Mouse (Mus musculus): Measurements from ENCODE around the gene Gpr173. TPM values are rescaled to one million over a fixed set of nuclear protein-coding genes. Genes with fewer than 3 reads are reported as not detected.
A peak's percentile ranks its signal among the peaks of the same experiment; 100 is the strongest.
"Not testable (repeated sequence)": the region's sequence is repeated elsewhere in the genome, so short reads cannot be mapped to it uniquely, and the experiment has no call there.

The Gpr173 gene
- polyA plus RNA-seq (2012; rRNA removed): 2.1 and 2.6 TPM in 2 replicates

GRCm38 (mm10) chrX:152368397-152369273 is at the start of gene Gpr173:
Gpr173 (minus strand) TSS chrX:152368704.
- no peak for DNase-seq (ENCODE audit: low read depth)

- DNase-seq (ENCODE audit: low read depth): no peak
These were observed 34.7 kb upstream of the Gpr173 start for GRCm38 (mm10) chrX:152403251-152403650.

- no peak for DNase-seq (ENCODE audit: low read depth)
These were observed 31.6 kb upstream of the Gpr173 start for GRCm38 (mm10) chrX:152400096-152400495.

- DNase-seq (ENCODE audit: low read depth): no peak
These were observed 479 bp downstream of the Gpr173 start for GRCm38 (mm10) chrX:152368054-152368396.

- no peak for DNase-seq (ENCODE audit: low read depth)
These were observed 2.1 kb downstream of the Gpr173 start for GRCm38 (mm10) chrX:152366418-152366817.

GRCm38 (mm10) chrX:152352553-152353153 is 15.9 kb downstream of the Gpr173 start:
- DNase-seq (ENCODE audit: low read depth): no peak

GRCm38 (mm10) chrX:152347041-152347440 is 21.5 kb downstream of the Gpr173 start:
- no peak for DNase-seq (ENCODE audit: low read depth)

GRCm38 (mm10) chrX:152346587-152346986 is 21.9 kb downstream of the Gpr173 start:
- no peak for DNase-seq (ENCODE audit: low read depth)

GRCm38 (mm10) chrX:152342903-152343302 is 25.6 kb downstream of the Gpr173 start:
- no peak for DNase-seq (ENCODE audit: low read depth)

- no peak for DNase-seq (ENCODE audit: low read depth)
These were observed 26.1 kb downstream of the Gpr173 start, which contains the start of gene Tspyl2 for GRCm38 (mm10) chrX:152342358-152342901. Tspyl2 (minus strand) TSS chrX:152342425.

GRCm38 (mm10) chrX:152341496-152341895 is 27.0 kb downstream of the Gpr173 start:
- DNase-seq (ENCODE audit: low read depth): no peak

- no peak for DNase-seq (ENCODE audit: low read depth)
These were observed 31.8 kb downstream of the Gpr173 start for GRCm38 (mm10) chrX:152336546-152337332.

- DNase-seq (ENCODE audit: low read depth): not testable (repeated sequence)
These were observed 32.4 kb downstream of the Gpr173 start for GRCm38 (mm10) chrX:152336123-152336522.

- not testable (repeated sequence) for DNase-seq (ENCODE audit: low read depth)
These were observed 39.1 kb downstream of the Gpr173 start for GRCm38 (mm10) chrX:152329400-152329799.

GRCm38 (mm10) chrX:152327689-152328052 is 40.8 kb downstream of the Gpr173 start:
- no peak for DNase-seq (ENCODE audit: low read depth)

- peak; percentile 58 for DNase-seq (ENCODE audit: low read depth)
These were observed 41.4 kb downstream of the Gpr173 start, which contains the start of gene Kantr for GRCm38 (mm10) chrX:152326996-152327688. Kantr (minus strand) TSS chrX:152327495.

GRCm38 (mm10) chrX:152323584-152323983 is 44.9 kb downstream of the Gpr173 start:
- DNase-seq (ENCODE audit: low read depth): no peak

- DNase-seq (ENCODE audit: low read depth): no peak
These were observed 45.7 kb downstream of the Gpr173 start for GRCm38 (mm10) chrX:152322776-152323175.

- DNase-seq (ENCODE audit: low read depth): no peak
These were observed 48.0 kb downstream of the Gpr173 start for GRCm38 (mm10) chrX:152320535-152320934.

GRCm38 (mm10) chrX:152307942-152308341 is 60.6 kb downstream of the Gpr173 start:
- no peak for DNase-seq (ENCODE audit: low read depth)

GRCm38 (mm10) chrX:152307371-152307770 is 61.1 kb downstream of the Gpr173 start:
- no peak for DNase-seq (ENCODE audit: low read depth)
